Mouse (Mus musculus) midbrain, postnatal 0 days (tissue): Measurements from ENCODE around the gene March6. TPM values are rescaled to one million over a fixed set of nuclear protein-coding genes. Genes with fewer than 3 reads are reported as not detected.

ENCODE experiments used
- ATAC-seq: fragments of 200-750 bp; cut with Nextera tagmentation; 2 replicates; pipeline ENCODE4 v1.8.0; 2017; ENCODE audit warnings: moderate number of reproducible peaks, mild to moderate bottlenecking, moderate TSS enrichment, moderate library complexity; ENCODE audit not compliant: low FRiP score
- DNase-seq: peaks from one replicate; pipeline ENCODE4 v3.0.0-alpha.2; 2015; ENCODE audit warnings: low spot score
- H3K27ac ChIP-seq: fragments of 300-500 bp; sonication (generic); 2 replicates; pipeline ENCODE4 v1.5.1; 2014; ENCODE audit warnings: low read depth, mild to moderate bottlenecking, low read length, mixed read lengths
- H3K27me3 ChIP-seq: fragments of 300-500 bp; sonication (generic); 2 replicates; pipeline ENCODE4 v1.6.1; 2014; ENCODE audit warnings: low read length, control low read depth, mixed read lengths; ENCODE audit not compliant: insufficient read depth
- H3K36me3 ChIP-seq: fragments of 300-500 bp; sonication (generic); 2 replicates; pipeline ENCODE4 v1.6.1; 2014; ENCODE audit warnings: low read length, control low read depth, mixed read lengths; ENCODE audit not compliant: insufficient read depth
- H3K4me1 ChIP-seq: fragments of 300-500 bp; sonication (generic); 2 replicates; pipeline ENCODE4 v1.6.1; 2014; ENCODE audit warnings: mild to moderate bottlenecking, control low read depth, antibody characterized with exemption, low read length, mixed read lengths; ENCODE audit not compliant: insufficient read depth
- H3K4me2 ChIP-seq: fragments of 300-500 bp; sonication (generic); 2 replicates; pipeline ENCODE4 v1.6.1; 2014; ENCODE audit warnings: low read depth, mild to moderate bottlenecking, low read length, mixed read lengths; ENCODE audit not compliant: poor library complexity, severe bottlenecking
- H3K4me3 ChIP-seq: fragments of 300-500 bp; sonication (generic); 2 replicates; pipeline ENCODE4 v1.5.1; 2014; ENCODE audit warnings: low read depth, mild to moderate bottlenecking, low read length, moderate library complexity
- H3K9ac ChIP-seq: fragments of 300-500 bp; sonication (generic); replicated peaks from 2 replicates; pipeline ENCODE4 v1.6.1; 2014; ENCODE audit warnings: mild to moderate bottlenecking, low read length, moderate library complexity, mixed read lengths; ENCODE audit not compliant: poor library complexity, severe bottlenecking
- H3K9me3 ChIP-seq: fragments of 300-500 bp; sonication (generic); 2 replicates; pipeline ENCODE4 v1.6.1; 2016; ENCODE audit warnings: low read length, control low read depth
- CTCF ChIP-seq: IDR thresholded peaks from 2 replicates; pipeline ENCODE4 v1.5.1; 2016; ENCODE audit warnings: antibody characterized with exemption, mild to moderate bottlenecking
- WGBS: fragments of 180-500 bp; shearing (Covaris S2); extraction: QIAGEN DNeasy Blood & Tissue Kit; methylation state at CpG from one replicate; pipeline ENCODE4 v1.1.7; 2014; 5-methylcytosine and 5-hydroxymethylcytosine counted together
- polyA plus RNA-seq: library from polyadenylated mRNA; unstranded; fragments of >200 nt; fragmentation: Nextera tagmentation; extraction: Ambion mirVana; gene quantifications from 2 replicates; pipeline ENCODE4 v1.2.1, GENCODE M21; 2015
- total RNA-seq: library from RNA; depleted of rRNA; stranded (reverse); fragments of >200 nt; gene quantifications from 2 replicates; pipeline ENCODE4 v1.2.3, GENCODE M21; 2014; rRNA removed

March6 gene
- total and polyA plus RNA-seq, 2 experiments from 2014 or later: 72.1 to 198 TPM

GRCm38 (mm10) chr15:31412933-31413332, 117.9 kb downstream of the March6 start:
- no peaks in the 10 kb centered on the region for H3K36me3 ChIP-seq
- DNase-seq (no peak), ATAC-seq (no peak)
- H3K9ac ChIP-seq: no peak overlapping the region
- H3K4me1 ChIP-seq: no peaks in the 10 kb centered on the region
- H3K4me2 ChIP-seq: no peak overlapping the region
- no peak overlapping the region for H3K4me3 ChIP-seq
- H3K27ac ChIP-seq: no peak overlapping the region
- 57% methylated on average over 3 of the region's 3 CpGs for WGBS
- no peaks in the 10 kb centered on the region for H3K9me3 ChIP-seq
- TF ChIP-seq CTCF: no peak
- H3K27me3 ChIP-seq: no peaks in the 10 kb centered on the region

- ATAC-seq (no peak), DNase-seq (no peak)
- Histone ChIP-seq H3K27ac (no peak overlapping the region), H3K4me3 (no peak overlapping the region), H3K27me3 (no peaks in the 10 kb centered on the region), H3K9me3 (no peaks in the 10 kb centered on the region), H3K4me1 (no peaks in the 10 kb centered on the region), H3K9ac (no peak overlapping the region), H3K36me3 (no peaks in the 10 kb centered on the region), H3K4me2 (no peak overlapping the region)
- WGBS: 83% methylated on average over 6 of the region's 6 CpGs
- no peak for TF ChIP-seq CTCF
These were observed 118.4 kb downstream of the March6 start for GRCm38 (mm10) chr15:31412436-31412835.

GRCm38 (mm10) chr15:31407490-31407889, 123.4 kb downstream of the March6 start:
- Histone ChIP-seq H3K9me3 (no peaks in the 10 kb centered on the region), H3K9ac (no peak overlapping the region), H3K4me2 (no peak overlapping the region), H3K36me3 (no peaks in the 10 kb centered on the region), H3K27me3 (no peaks in the 10 kb centered on the region), H3K4me1 (no peaks in the 10 kb centered on the region), H3K27ac (no peak overlapping the region), H3K4me3 (no peak overlapping the region)
- DNase-seq (no peak), ATAC-seq (no peak)
- 68% methylated on average over 4 of the region's 4 CpGs for WGBS
- TF ChIP-seq CTCF: no peak

GRCm38 (mm10) chr15:31406881-31407280, 124.0 kb downstream of the March6 start:
- no peak overlapping the region for H3K9ac ChIP-seq
- H3K27me3 ChIP-seq: no peaks in the 10 kb centered on the region
- H3K4me1 ChIP-seq: no peaks in the 10 kb centered on the region; the same call in 1 of the 2 replicates
- H3K9me3 ChIP-seq: no peaks in the 10 kb centered on the region
- H3K4me2 ChIP-seq: no peak overlapping the region
- no peak overlapping the region for H3K27ac ChIP-seq
- 88% methylated on average over 5 of the region's 5 CpGs for WGBS
- no peaks in the 10 kb centered on the region for H3K36me3 ChIP-seq
- H3K4me3 ChIP-seq: no peak overlapping the region
- ATAC-seq: no peak
- no peak for TF ChIP-seq CTCF
- no peak for DNase-seq

Other genes starting within 250 kb of the March6 start
- 0.99 and 1.6 TPM in 2 replicates for gene Ankrd33b, start 163.3 kb downstream of the March6 start, total RNA-seq
- 0.80 and 1.1 TPM in 2 replicates for gene Ankrd33b, start 163.3 kb downstream of the March6 start, polyA plus RNA-seq
- gene Ropn1l, start 77.3 kb downstream of the March6 start, total RNA-seq: 0.71 and 1.3 TPM in 2 replicates
- 2.2 and 2.4 TPM in 2 replicates for gene Ropn1l, start 77.3 kb downstream of the March6 start, polyA plus RNA-seq
- 27.5 and 34.3 TPM in 2 replicates for gene Cmbl, start 34.3 kb upstream of the March6 start, total RNA-seq
- 25.1 and 25.9 TPM in 2 replicates for gene Cmbl, start 34.3 kb upstream of the March6 start, polyA plus RNA-seq
- 336 and 346 TPM in 2 replicates for gene Cct5, start 70.8 kb upstream of the March6 start, total RNA-seq
- 435 and 440 TPM in 2 replicates for gene Cct5, start 70.8 kb upstream of the March6 start, polyA plus RNA-seq
- gene Fam173b, start 70.8 kb upstream of the March6 start, total RNA-seq: 10.5 and 10.6 TPM in 2 replicates
- gene Fam173b, start 70.8 kb upstream of the March6 start, polyA plus RNA-seq: 6.7 and 8.0 TPM in 2 replicates